Mouse (Mus musculus): ENCODE measurements around the gene Nhlrc4.

- TF ChIP-seq CTCF (IDR thresholded peaks at IDR 0.05; ENCODE audit: low read depth, low read length) (no peak), TAL1 (conservative IDR thresholded peaks at IDR 0.05; ENCODE audit: low read depth, low read length) (no peak), POLR2AphosphoS5 (IDR thresholded peaks at IDR 0.05; ENCODE audit: insufficient replicate concordance, low read depth, low read length) (no peak), GATA1 (IDR thresholded peaks at IDR 0.05; ENCODE audit: borderline replicate concordance, low read length) (no peak), GATA2 (IDR thresholded peaks at IDR 0.05; ENCODE audit: borderline replicate concordance, low read depth, low read length) (no peak)
These were observed 1.6 kb upstream of the Nhlrc4 start for GRCm38 (mm10) chr17:25946349-25946748.
